Mouse (Mus musculus) lung, postnatal 0 days (tissue): ENCODE measurements at regions not wholly inside any gene's neighbourhood (a gene's known extent, or its start where the extent isn't known, plus 50 kb on each side); places are given as distances from the start of the nearest gene placed in this dataset.

ENCODE experiments used
- CTCF ChIP-seq: IDR thresholded peaks from 2 replicates; pipeline ENCODE4 v1.5.1; 2016; ENCODE audit warnings: antibody characterized with exemption, mild to moderate bottlenecking
- EP300 ChIP-seq: IDR thresholded peaks from 2 replicates; pipeline ENCODE4 v1.6.1; 2016; ENCODE audit warnings: antibody characterized with exemption, mild to moderate bottlenecking, control low read depth

GRCm38 (mm10) chr1:106462112-106462511 lies 252.0 kb downstream of the Bcl2 start:
- TF ChIP-seq CTCF = no peak
- TF ChIP-seq EP300 = no peak
